Mouse (Mus musculus) erythroblast, embryonic 14.5 days (primary cell): ENCODE measurements around the gene Cdk5rap3.

ENCODE experiments used
- GATA1 ChIP-seq: IDR thresholded peaks from 2 replicates; pipeline ENCODE4 v1.6.1; 2012; ENCODE audit warnings: low read length, inconsistent platforms, mixed read lengths
- TAL1 ChIP-seq: IDR thresholded peaks from 3 replicates; pipeline ENCODE4 v1.6.1; 2012; ENCODE audit warnings: low read length, inconsistent platforms, mixed read lengths

DNA sequence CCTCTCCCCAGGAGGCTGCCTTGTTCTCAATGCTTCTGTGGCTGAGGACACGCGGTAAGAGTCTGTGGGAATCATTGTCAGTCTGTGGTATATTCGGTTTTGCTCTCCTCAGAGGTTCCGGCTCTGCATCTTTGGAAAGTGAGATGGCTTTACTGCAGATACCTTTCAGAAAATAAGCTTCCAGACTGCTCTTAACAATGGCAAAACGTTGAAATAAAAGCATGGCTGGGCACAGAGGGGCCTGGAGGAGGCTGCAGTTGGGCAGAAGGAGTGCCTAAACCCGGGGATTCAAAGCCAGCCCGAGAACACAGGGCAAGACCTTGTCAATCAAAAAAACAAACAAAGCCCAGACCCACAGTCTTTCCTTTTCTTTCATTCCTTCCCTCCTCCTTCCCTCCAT, 36.9 kb downstream of the Cdk5rap3 start:
- no peak for TF ChIP-seq GATA1
- no peak for TF ChIP-seq TAL1
